Mouse (Mus musculus): Measurements from ENCODE around the gene Kcnk13. TPM values are rescaled to one million over a fixed set of nuclear protein-coding genes. Genes with fewer than 3 reads are reported as not detected.

The Kcnk13 gene
- total RNA-seq (2018; cell fraction: chromatin; rRNA removed), result 10 to 100 TPM; 12.0 to 78.2 (median 28.1) TPM
- total RNA-seq (2018; cell fraction: cytosol; rRNA removed), result 10 to 100 TPM; 14.0 to 35.5 (median 22.2) TPM
- total RNA-seq (2018; cell fraction: nucleus; rRNA removed), result 10 to 100 TPM; 26.0 to 83.7 (median 40.4) TPM
- 14.2 to 39.1 TPM (median 20.5 TPM) in 3 replicates for polyA plus RNA-seq (2018)

GRCm38 (mm10) chr12:99964301-99965202 lies at the start of gene Kcnk13:
Kcnk13 (plus strand) TSS chr12:99964499.
- Histone ChIP-seq H3K27ac (peak within 1 kb of the TSS; percentile 90), H3K79me2 (ENCODE audit: inconsistent target) (peaks cover 43% of the 10 kb centered on the region), H3K4me3 (ENCODE audit: inconsistent target) (peak within 1 kb of the TSS; percentile 77), H3K36me3 (ENCODE audit: inconsistent target) (peaks cover 3% of the 10 kb centered on the region)
- WGBS (ENCODE audit: missing documents), result 2% methylated on average over 39 of the region's 39 CpGs

GRCm38 (mm10) chr12:99917800-99918427 lies 46.4 kb upstream of the Kcnk13 start:
- H3K36me3 ChIP-seq (ENCODE audit: inconsistent target), result no peaks in the 10 kb centered on the region
- no peak overlapping the region for H3K4me3 ChIP-seq (ENCODE audit: inconsistent target)
- 88% methylated on average over 15 of the region's 15 CpGs for WGBS (ENCODE audit: missing documents)
- H3K79me2 ChIP-seq (ENCODE audit: inconsistent target), result no peaks in the 10 kb centered on the region
- H3K27ac ChIP-seq, result no peak overlapping the region

- H3K4me3 ChIP-seq (ENCODE audit: inconsistent target), result no peak overlapping the region
- WGBS (ENCODE audit: missing documents), result 92% methylated on average over 3 of the region's 3 CpGs
- no peaks in the 10 kb centered on the region for H3K79me2 ChIP-seq (ENCODE audit: inconsistent target)
- no peak overlapping the region for H3K27ac ChIP-seq
- no peaks in the 10 kb centered on the region for H3K36me3 ChIP-seq (ENCODE audit: inconsistent target)
These were observed 44.7 kb upstream of the Kcnk13 start for GRCm38 (mm10) chr12:99919636-99920035.

- Histone ChIP-seq H3K36me3 (ENCODE audit: inconsistent target) (no peaks in the 10 kb centered on the region), H3K27ac (no peak overlapping the region), H3K4me3 (ENCODE audit: inconsistent target) (no peak overlapping the region), H3K79me2 (ENCODE audit: inconsistent target) (no peaks in the 10 kb centered on the region)
- 100% methylated on average over 2 of the region's 3 CpGs for WGBS (ENCODE audit: missing documents)
These were observed 43.3 kb upstream of the Kcnk13 start for GRCm38 (mm10) chr12:99921045-99921444.

- 90% methylated on average over 5 of the region's 5 CpGs for WGBS (ENCODE audit: missing documents)
- Histone ChIP-seq H3K4me3 (ENCODE audit: inconsistent target) (no peak overlapping the region), H3K36me3 (ENCODE audit: inconsistent target) (no peaks in the 10 kb centered on the region), H3K27ac (no peak overlapping the region), H3K79me2 (ENCODE audit: inconsistent target) (no peaks in the 10 kb centered on the region)
These were observed 41.1 kb upstream of the Kcnk13 start for GRCm38 (mm10) chr12:99923131-99923606.

GRCm38 (mm10) chr12:99923703-99924102 lies 40.6 kb upstream of the Kcnk13 start:
- no peak overlapping the region for H3K4me3 ChIP-seq (ENCODE audit: inconsistent target)
- no peaks in the 10 kb centered on the region for H3K36me3 ChIP-seq (ENCODE audit: inconsistent target)
- 96% methylated on average over 5 of the region's 5 CpGs for WGBS (ENCODE audit: missing documents)
- H3K27ac ChIP-seq, result no peak overlapping the region
- H3K79me2 ChIP-seq (ENCODE audit: inconsistent target), result no peaks in the 10 kb centered on the region

- no peak overlapping the region for H3K4me3 ChIP-seq (ENCODE audit: inconsistent target)
- no peaks in the 10 kb centered on the region for H3K79me2 ChIP-seq (ENCODE audit: inconsistent target)
- H3K27ac ChIP-seq, result no peak overlapping the region
- 89% methylated on average over 7 of the region's 7 CpGs for WGBS (ENCODE audit: missing documents)
- H3K36me3 ChIP-seq (ENCODE audit: inconsistent target), result no peaks in the 10 kb centered on the region
These were observed 36.0 kb upstream of the Kcnk13 start for GRCm38 (mm10) chr12:99928311-99928710.

GRCm38 (mm10) chr12:99929160-99929559 lies 35.1 kb upstream of the Kcnk13 start:
- H3K27ac ChIP-seq, result no peak overlapping the region
- WGBS (ENCODE audit: missing documents), result 86% methylated on average over 1 of the region's 1 CpGs
- H3K79me2 ChIP-seq (ENCODE audit: inconsistent target), result no peaks in the 10 kb centered on the region
- H3K36me3 ChIP-seq (ENCODE audit: inconsistent target), result no peaks in the 10 kb centered on the region
- no peak overlapping the region for H3K4me3 ChIP-seq (ENCODE audit: inconsistent target)

- Histone ChIP-seq H3K4me3 (ENCODE audit: inconsistent target) (no peak overlapping the region), H3K79me2 (ENCODE audit: inconsistent target) (no peaks in the 10 kb centered on the region), H3K36me3 (ENCODE audit: inconsistent target) (no peaks in the 10 kb centered on the region), H3K27ac (no peak overlapping the region)
- WGBS (ENCODE audit: missing documents), result 98% methylated on average over 3 of the region's 4 CpGs
These were observed 32.1 kb upstream of the Kcnk13 start for GRCm38 (mm10) chr12:99932245-99932644.

- Histone ChIP-seq H3K79me2 (ENCODE audit: inconsistent target) (no peaks in the 10 kb centered on the region), H3K36me3 (ENCODE audit: inconsistent target) (no peaks in the 10 kb centered on the region), H3K4me3 (ENCODE audit: inconsistent target) (no peak overlapping the region), H3K27ac (no peak overlapping the region)
- 95% methylated on average over 3 of the region's 3 CpGs for WGBS (ENCODE audit: missing documents)
These were observed 30.7 kb upstream of the Kcnk13 start for GRCm38 (mm10) chr12:99933630-99934029.

- Histone ChIP-seq H3K36me3 (ENCODE audit: inconsistent target) (no peaks in the 10 kb centered on the region), H3K79me2 (ENCODE audit: inconsistent target) (no peaks in the 10 kb centered on the region), H3K4me3 (ENCODE audit: inconsistent target) (no peak overlapping the region), H3K27ac (no peak overlapping the region)
- WGBS (ENCODE audit: missing documents), result 93% methylated on average over 8 of the region's 8 CpGs
These were observed 28.9 kb upstream of the Kcnk13 start for GRCm38 (mm10) chr12:99935403-99935802.

GRCm38 (mm10) chr12:99938476-99938875 lies 25.8 kb upstream of the Kcnk13 start:
- H3K36me3 ChIP-seq (ENCODE audit: inconsistent target), result no peaks in the 10 kb centered on the region
- no peaks in the 10 kb centered on the region for H3K79me2 ChIP-seq (ENCODE audit: inconsistent target)
- no peak overlapping the region for H3K4me3 ChIP-seq (ENCODE audit: inconsistent target)
- no peak overlapping the region for H3K27ac ChIP-seq
- 91% methylated on average over 4 of the region's 4 CpGs for WGBS (ENCODE audit: missing documents)

GRCm38 (mm10) chr12:99939179-99939578 lies 25.1 kb upstream of the Kcnk13 start:
- WGBS (ENCODE audit: missing documents), result 100% methylated on average over 5 of the region's 6 CpGs
- no peaks in the 10 kb centered on the region for H3K36me3 ChIP-seq (ENCODE audit: inconsistent target)

GRCm38 (mm10) chr12:99940704-99941103 lies 23.6 kb upstream of the Kcnk13 start:
- H3K4me3 ChIP-seq (ENCODE audit: inconsistent target), result no peak overlapping the region
- H3K79me2 ChIP-seq (ENCODE audit: inconsistent target), result no peaks in the 10 kb centered on the region
- no peaks in the 10 kb centered on the region for H3K36me3 ChIP-seq (ENCODE audit: inconsistent target)
- 98% methylated on average over 7 of the region's 7 CpGs for WGBS (ENCODE audit: missing documents)
- no peak overlapping the region for H3K27ac ChIP-seq

More at GRCm38 (mm10) chr12:99939179-99939578, 25.1 kb upstream of the Kcnk13 start:
- Histone ChIP-seq H3K27ac (no peak overlapping the region), H3K4me3 (ENCODE audit: inconsistent target) (no peak overlapping the region), H3K79me2 (ENCODE audit: inconsistent target) (no peaks in the 10 kb centered on the region)

- 3% methylated on average over 8 of the region's 8 CpGs for WGBS (ENCODE audit: missing documents)
- H3K4me3 ChIP-seq (ENCODE audit: inconsistent target), result no peak overlapping the region
- peak overlapping the region; percentile 87 for H3K27ac ChIP-seq
- H3K79me2 ChIP-seq (ENCODE audit: inconsistent target), result no peaks in the 10 kb centered on the region
- no peaks in the 10 kb centered on the region for H3K36me3 ChIP-seq (ENCODE audit: inconsistent target)
These were observed 21.9 kb upstream of the Kcnk13 start for GRCm38 (mm10) chr12:99942441-99942840.

Data from macrophage (primary cell).